Mouse (Mus musculus): ENCODE measurements around the gene Pkmyt1. TPM values are rescaled to one million over a fixed set of nuclear protein-coding genes. Genes with fewer than 3 reads are reported as not detected.
A peak's percentile ranks its signal among the peaks of the same experiment; 100 is the strongest.

The Pkmyt1 gene
- polyA plus RNA-seq, 1 experiment from 2014 or later: 13.3 TPM

DNA sequence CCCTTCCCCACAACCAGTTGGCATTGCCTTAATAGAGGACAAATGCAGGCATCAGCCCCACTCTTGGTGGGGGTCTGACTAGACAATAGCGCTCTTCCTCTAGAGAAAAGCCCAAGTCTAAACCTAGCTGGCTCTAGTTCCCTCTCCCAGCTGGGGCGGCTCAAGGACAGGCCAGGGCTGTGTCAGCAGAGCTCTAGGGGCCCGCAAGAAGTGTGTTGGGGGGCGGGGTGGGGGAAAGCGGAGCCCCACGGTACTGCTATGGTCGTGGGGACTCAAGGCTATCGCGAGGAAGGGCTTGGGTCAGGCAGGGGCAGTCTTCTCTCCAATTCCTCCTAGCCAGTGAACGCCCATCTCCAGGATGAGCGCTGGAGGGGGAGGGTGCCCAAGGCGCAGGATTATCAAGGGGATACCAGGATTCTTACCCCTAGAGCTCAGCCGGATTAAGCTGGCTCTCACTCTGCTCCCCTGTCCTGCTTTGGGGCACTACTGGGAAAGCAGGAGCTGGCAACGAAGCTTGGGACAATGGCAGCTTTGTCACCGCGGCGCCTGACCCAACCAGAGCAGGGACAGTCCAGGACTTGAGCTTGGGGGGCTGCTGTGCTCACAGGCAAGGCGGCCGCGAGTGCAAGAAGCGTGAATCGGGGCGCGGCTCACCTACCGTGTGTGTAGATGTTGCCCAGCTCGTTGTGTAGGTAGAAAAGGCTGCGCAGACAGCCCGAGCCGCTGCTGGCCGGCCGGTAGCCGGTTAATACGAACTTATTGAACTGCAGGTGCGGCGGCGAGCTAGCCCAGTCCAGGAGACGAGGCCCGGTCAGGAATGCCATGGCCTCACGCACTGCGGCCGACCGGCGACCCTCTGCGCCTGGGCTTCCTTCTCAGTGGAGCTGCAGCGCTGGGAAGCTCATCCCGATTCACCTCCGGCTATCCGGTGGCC, 13.3 kb downstream of the Pkmyt1 start:
- POLR2A ChIA-PET: interaction anchor here (1.2 kb wide), 1 partner anchor 13 kb away, joined by 4 read pairs; no protein-coding TSS in a partner anchor
- no peak for TF ChIP-seq CTCF (IDR thresholded peaks at IDR 0.05)

DNA sequence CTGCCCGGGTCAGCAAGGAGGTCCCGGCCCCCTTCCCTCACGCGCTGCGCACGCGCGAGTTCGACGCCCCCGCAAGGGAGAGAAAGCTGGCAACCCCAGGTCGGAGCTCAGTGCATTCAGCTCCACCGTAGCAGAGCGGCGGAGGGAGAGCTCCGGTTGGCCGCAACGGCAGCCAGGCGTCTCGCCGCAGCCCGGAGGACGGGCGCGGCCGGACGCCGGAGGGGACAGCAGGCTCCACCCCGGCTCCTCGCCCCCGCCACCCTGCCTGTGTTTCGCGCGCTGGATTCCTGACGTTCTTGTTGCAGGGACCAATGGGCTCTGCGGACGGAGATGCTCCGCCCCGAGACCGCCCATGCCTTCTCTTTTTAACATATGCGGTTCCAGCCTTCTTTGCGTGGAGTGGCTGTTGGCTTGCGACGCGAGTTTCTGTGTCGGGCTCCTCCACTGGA, 14.0 kb downstream of the Pkmyt1 start:
- ATAC-seq (peak; percentile 76), DNase-seq (ENCODE audit: low read depth, low spot score) (no peak)
- no peak for TF ChIP-seq CTCF (IDR thresholded peaks at IDR 0.05)
- peaks cover 4% of the 10 kb centered on the region for H3K27me3 ChIP-seq
- POLR2A ChIA-PET: interaction anchor here (0.6 to 1.2 kb wide), 2 partner anchors 11 to 13 kb away, joined by 4 to 5 read pairs; no protein-coding TSS in a partner anchor
- CTCF ChIA-PET: interaction anchor here (1.0 to 1.5 kb wide), 3 partner anchors 9 to 34 kb away, joined by 4 to 5 read pairs (median 4); no protein-coding TSS in a partner anchor
- in situ Hi-C loops (cut with MboI; ENCODE audit: low pct_unique_long_range_greater_than_20kb): no loop called here

More for the DNA sequence above, 13.3 kb downstream of the Pkmyt1 start:
- H3K27me3 ChIP-seq: no peaks in the 10 kb centered on the region
- DNase-seq (ENCODE audit: low read depth, low spot score) (no peak), ATAC-seq (peak; percentile 11)
- in situ Hi-C loops (cut with MboI; ENCODE audit: low pct_unique_long_range_greater_than_20kb): no loop called here
- CTCF ChIA-PET: interaction anchor here (0.9 to 1.6 kb wide), 6 partner anchors 9 to 33 kb away, joined by 3 to 5 read pairs (median 4); no protein-coding TSS in a partner anchor

DNA sequence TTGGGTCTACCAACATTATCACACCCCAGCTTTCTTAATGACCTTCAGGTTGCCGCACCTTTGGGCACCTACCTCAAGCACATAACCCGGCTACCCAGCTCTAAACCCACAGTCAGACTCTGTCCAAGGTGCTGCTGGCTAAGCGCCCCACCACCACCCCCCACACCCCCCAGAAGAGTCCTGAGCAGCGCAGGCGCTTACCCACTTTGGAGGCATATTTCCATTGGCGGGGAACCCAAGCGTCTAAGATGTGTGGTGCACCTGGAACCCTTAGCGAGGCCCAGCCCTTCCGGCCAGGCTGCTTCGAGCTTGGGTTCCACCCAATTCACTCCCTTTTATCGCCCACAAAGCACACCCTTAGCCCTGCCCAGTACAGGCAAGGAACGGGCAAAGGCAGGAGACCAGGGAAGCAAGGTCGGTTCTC, 14.5 kb downstream of the Pkmyt1 start, which contains the start of gene Paqr4:
Gene Paqr4, minus strand, starts transcription at position 270 of the 424 bp plus-strand sequence.
- ATAC-seq (peak; percentile 6), DNase-seq (ENCODE audit: low read depth, low spot score) (no peak)
- peaks cover 4% of the 10 kb centered on the region for H3K27me3 ChIP-seq
- CTCF ChIA-PET: interaction anchor here (1.3 to 1.5 kb wide), 2 partner anchors 8 to 34 kb away, joined by 4 to 5 read pairs; no protein-coding TSS in a partner anchor
- POLR2A ChIA-PET: interaction anchor here (0.6 kb wide), 1 partner anchor 11 kb away, joined by 5 read pairs; no protein-coding TSS in a partner anchor
- in situ Hi-C loops (cut with MboI; ENCODE audit: low pct_unique_long_range_greater_than_20kb): no loop called here
- no peak for TF ChIP-seq CTCF (IDR thresholded peaks at IDR 0.05)

DNA sequence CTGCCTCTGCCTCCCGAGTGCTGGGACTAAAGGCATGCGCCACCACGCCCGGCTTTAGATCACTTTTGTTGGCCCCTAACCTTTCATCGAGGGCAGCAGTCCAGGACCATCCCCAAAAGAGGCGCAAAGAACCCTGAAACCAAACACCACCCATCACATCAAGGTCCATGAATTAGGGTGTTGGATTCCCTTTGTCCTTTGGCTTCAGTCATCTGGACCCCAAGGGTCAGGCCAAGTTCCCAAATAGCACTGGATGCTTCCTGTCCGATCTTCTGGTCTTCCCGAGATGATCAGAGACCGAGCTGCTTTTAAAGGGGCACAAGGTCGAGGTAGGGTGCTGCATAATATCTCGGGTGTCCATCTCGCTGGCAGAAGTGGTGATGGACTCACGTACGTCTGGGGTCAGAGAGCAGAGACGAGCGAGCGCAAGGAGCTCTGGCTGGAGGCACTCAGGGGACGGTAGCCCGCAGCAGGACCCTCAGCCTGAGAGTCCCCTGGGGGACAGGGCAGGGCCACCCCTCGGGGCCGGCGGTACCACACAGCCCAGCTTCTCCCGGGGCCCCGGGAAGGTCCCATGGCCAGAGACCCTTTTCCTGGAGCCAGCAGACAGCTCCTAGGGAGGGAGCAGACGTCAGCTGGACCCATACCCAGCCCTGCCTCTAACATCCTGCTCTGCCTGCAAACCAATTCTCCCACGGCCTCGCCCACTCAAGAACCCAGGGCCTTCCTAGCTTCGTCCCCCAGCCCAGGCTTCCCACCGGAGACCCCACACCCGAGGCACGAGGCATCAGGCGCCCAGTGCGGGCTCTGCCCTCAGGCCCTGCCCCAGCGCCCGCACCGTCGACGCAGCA, 15.4 kb downstream of the Pkmyt1 start:
- in situ Hi-C loops (cut with MboI; ENCODE audit: low pct_unique_long_range_greater_than_20kb): no loop called here
- ChIA-PET POLR2A (no interaction called here), CTCF (no interaction called here)
- DNase-seq (ENCODE audit: low read depth, low spot score) (no peak), ATAC-seq (no peak)
- TF ChIP-seq CTCF (IDR thresholded peaks at IDR 0.05): no peak
- peaks cover 4% of the 10 kb centered on the region for H3K27me3 ChIP-seq

DNA sequence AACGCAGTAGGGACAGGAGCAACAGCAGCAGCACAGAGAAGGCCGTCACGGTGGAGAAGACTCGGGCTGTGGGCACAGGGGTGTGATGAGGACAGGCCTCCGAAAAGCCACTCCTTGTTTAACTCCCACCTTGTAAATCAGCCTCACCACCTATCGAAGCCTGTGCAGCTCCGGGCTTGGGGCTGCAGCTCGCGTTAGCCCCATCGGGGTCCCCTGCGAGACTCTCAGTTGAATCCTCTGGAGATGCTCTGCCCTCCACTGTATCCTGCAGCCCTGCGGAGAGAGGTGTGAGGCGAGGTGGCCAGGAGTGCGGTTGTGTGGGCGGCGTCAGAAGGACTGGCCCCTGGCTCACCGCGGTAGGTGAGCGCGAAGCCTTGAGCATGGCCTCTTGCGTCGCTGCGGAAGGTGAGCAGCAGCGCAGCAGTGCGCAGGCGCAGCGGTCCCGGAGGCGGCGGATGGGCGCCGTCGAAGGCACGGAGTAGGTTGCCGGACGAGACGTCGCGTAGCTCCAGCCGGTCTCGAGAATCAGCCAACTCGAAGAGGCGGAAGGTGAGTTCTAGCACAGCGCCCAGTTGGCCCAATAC, 16.2 kb downstream of the Pkmyt1 start:
- H3K27me3 ChIP-seq: peaks cover 4% of the 10 kb centered on the region
- POLR2A ChIA-PET: no interaction called here
- CTCF ChIA-PET: no interaction called here
- in situ Hi-C loops (cut with MboI; ENCODE audit: low pct_unique_long_range_greater_than_20kb): no loop called here
- DNase-seq (ENCODE audit: low read depth, low spot score) (no peak), ATAC-seq (no peak)
- no peak for TF ChIP-seq CTCF (IDR thresholded peaks at IDR 0.05)

DNA sequence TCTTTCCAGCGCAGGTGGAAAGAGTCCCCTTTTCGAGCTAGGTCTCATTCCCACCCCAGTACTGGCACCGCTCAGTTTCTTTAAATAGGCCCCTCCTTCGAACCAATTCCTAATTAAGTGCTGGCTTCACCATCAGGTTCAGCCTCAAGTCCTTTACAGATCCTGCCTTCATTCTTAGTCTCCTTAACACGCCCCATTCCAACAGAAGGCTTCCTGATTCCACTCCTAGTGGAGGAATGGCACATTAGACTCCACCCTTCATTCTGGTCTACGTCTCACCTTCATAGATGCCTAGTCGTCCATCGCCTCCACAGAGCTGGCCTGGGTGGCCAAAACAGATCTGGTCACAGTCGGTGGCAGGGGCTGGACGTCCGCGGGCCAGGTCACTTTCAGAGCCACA, 16.8 kb downstream of the Pkmyt1 start:
- ATAC-seq: no peak
- ChIA-PET CTCF (no interaction called here), POLR2A (no interaction called here)
- in situ Hi-C loops (cut with MboI; ENCODE audit: low pct_unique_long_range_greater_than_20kb): no loop called here
- no peak for DNase-seq (ENCODE audit: low read depth, low spot score)
- peaks cover 4% of the 10 kb centered on the region for H3K27me3 ChIP-seq
- TF ChIP-seq CTCF (IDR thresholded peaks at IDR 0.05): no peak

DNA sequence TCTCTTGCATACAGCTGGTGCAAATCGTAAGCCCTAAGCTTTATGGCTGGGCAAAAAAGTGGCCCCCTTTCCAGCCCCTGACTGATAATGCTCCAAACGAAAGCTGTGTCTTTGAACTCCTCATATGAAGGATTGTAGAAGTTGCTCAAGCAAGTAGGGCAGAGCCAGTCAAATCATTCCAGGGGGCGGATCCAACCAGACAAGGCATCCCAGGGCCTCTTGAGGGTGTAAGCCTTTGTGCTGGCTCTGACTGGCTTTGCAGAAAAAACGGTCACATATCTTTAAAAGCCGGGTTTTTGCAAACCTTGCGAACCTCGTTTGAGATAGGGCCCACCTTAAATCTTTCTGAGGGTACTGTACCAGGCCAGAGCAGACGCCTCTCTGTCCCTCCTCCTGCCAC, 17.9 kb downstream of the Pkmyt1 start:
- POLR2A ChIA-PET: no interaction called here
- DNase-seq (ENCODE audit: low read depth, low spot score) (no peak), ATAC-seq (no peak)
- CTCF ChIA-PET: interaction anchor here (0.8 kb wide), 1 partner anchor 18 kb away, joined by 3 read pairs; the partner anchor contains the start of gene Pkmyt1
- TF ChIP-seq CTCF (IDR thresholded peaks at IDR 0.05): no peak
- in situ Hi-C loops (cut with MboI; ENCODE audit: low pct_unique_long_range_greater_than_20kb): no loop called here
- peaks cover 4% of the 10 kb centered on the region for H3K27me3 ChIP-seq

DNA sequence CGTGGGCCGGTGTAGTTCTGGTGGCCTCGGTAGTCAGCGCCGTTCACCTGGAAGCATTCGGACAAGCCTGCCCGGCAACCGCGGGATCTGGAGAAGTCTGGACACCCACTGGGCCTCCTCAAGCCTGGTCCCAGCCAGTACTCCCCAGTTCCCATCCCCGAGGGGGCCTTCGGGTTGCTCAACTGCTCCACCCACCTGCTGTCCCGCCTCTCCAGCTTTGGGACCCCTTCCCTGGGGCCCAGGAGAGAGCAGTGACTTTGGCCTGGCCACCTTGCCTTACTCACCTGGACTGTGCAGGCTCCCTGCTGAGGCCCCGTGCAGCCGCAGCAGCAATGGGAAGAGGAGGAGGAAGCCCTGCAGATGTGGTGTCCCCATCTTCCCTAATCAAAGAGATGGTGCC, 18.5 kb downstream of the Pkmyt1 start:
- in situ Hi-C loops (cut with MboI; ENCODE audit: low pct_unique_long_range_greater_than_20kb): no loop called here

DNA sequence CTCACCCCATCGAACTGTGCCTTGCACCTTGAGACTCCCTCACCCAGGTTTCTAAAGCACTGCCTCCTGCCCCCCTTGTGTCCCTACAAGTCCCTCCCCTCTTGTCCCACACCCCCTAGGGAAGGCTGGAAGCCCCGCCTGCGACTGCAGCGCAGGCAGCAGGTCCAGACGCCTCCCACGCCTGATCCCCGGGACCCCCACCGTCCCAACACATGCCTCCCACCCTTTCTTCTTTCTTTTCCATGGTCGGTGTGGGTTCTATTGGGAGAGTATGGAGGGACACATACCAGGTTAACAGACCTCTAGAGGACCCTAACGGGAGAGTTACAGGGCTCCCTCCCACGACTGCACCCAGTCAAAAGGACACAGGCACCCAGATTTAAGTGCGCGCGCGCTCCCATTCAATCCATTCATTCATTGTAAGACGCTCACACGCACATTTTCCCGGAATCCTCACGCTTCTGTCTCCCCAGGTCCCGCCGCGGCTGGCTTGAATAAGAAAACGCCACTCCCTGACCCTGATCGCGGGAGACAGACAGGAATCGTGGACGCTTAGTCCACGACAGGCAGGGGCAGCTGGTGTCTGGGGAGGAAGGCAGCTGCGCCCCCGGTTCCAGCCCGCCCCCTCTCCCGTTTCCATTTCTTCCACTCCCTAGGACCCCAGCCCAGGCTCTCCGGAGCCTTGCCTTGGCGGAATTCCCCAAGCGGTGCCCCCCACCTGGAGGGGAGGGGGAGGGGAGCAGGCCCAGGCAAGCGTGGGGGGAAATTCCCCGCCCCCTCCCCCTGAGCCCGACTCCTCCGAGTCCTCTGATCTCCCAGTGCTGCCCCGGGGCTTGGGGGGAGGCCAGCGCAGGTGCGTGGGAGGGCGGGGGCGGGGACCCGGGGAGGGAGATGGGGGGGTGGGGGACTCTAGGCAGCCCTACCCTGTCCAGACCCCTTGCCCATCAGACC, 19.4 kb downstream of the Pkmyt1 start, which contains the start of gene Kremen2:
Gene Kremen2, minus strand, starts transcription at position 533 of the 951 bp plus-strand sequence.
- DNase-seq (ENCODE audit: low read depth, low spot score) (no peak), ATAC-seq (no peak)
- peaks cover 4% of the 10 kb centered on the region for H3K27me3 ChIP-seq
- ChIA-PET CTCF (interaction anchor here (1.0 kb wide), 1 partner anchor 8 kb away, joined by 4 read pairs; no protein-coding TSS in a partner anchor), POLR2A (no interaction called here)
- in situ Hi-C loops (cut with MboI; ENCODE audit: low pct_unique_long_range_greater_than_20kb): no loop called here
- no peak for TF ChIP-seq CTCF (IDR thresholded peaks at IDR 0.05)

More for the DNA sequence above, 18.5 kb downstream of the Pkmyt1 start:
- no peak for TF ChIP-seq CTCF (IDR thresholded peaks at IDR 0.05)
- ATAC-seq (no peak), DNase-seq (ENCODE audit: low read depth, low spot score) (no peak)
- ChIA-PET CTCF (no interaction called here), POLR2A (no interaction called here)
- H3K27me3 ChIP-seq: peaks cover 4% of the 10 kb centered on the region
